Mouse (Mus musculus) limb, embryonic 12.5 days (tissue): ENCODE measurements around the gene Pfkfb4. TPM values are rescaled to one million over a fixed set of nuclear protein-coding genes. Genes with fewer than 3 reads are reported as not detected.
A peak's percentile ranks its signal among the peaks of the same experiment; 100 is the strongest.

Experiments used
- ATAC-seq: fragments of 200-750 bp; cut with Nextera tagmentation; 2 replicates; pipeline ENCODE4 v1.8.0; 2017; ENCODE audit warnings: low read depth, moderate TSS enrichment; ENCODE audit not compliant: insufficient number of reproducible peaks, insufficient read depth, low FRiP score, low TSS enrichment
- H3K27ac ChIP-seq: fragments of 300-500 bp; sonication (generic); 2 replicates; pipeline ENCODE4 v1.5.1; 2016; ENCODE audit warnings: mild to moderate bottlenecking, moderate library complexity
- H3K27me3 ChIP-seq: fragments of 300-500 bp; sonication (generic); 2 replicates; pipeline ENCODE4 v1.6.1; 2016; ENCODE audit warnings: mild to moderate bottlenecking, moderate library complexity
- H3K36me3 ChIP-seq: fragments of 300-500 bp; sonication (generic); 2 replicates; pipeline ENCODE4 v1.6.1; 2016; ENCODE audit warnings: mild to moderate bottlenecking, moderate library complexity
- H3K4me1 ChIP-seq: fragments of 300-500 bp; sonication (generic); replicated peaks from 2 replicates; pipeline ENCODE4 v1.6.1; 2016
- H3K4me2 ChIP-seq: fragments of 300-500 bp; sonication (generic); 2 replicates; pipeline ENCODE4 v1.6.1; 2016; ENCODE audit warnings: mild to moderate bottlenecking, moderate library complexity
- H3K4me3 ChIP-seq: fragments of 300-500 bp; sonication (generic); replicated peaks from 2 replicates; pipeline ENCODE4 v1.5.1; 2016; ENCODE audit warnings: mild to moderate bottlenecking
- H3K9ac ChIP-seq: fragments of 300-500 bp; sonication (generic); replicated peaks from 2 replicates; pipeline ENCODE4 v1.6.1; 2016; ENCODE audit warnings: mild to moderate bottlenecking, moderate library complexity
- H3K9me3 ChIP-seq: fragments of 300-500 bp; sonication (generic); 2 replicates; pipeline ENCODE4 v1.6.1; 2016; ENCODE audit warnings: mild to moderate bottlenecking, moderate library complexity
- WGBS: fragments of 180-500 bp; shearing (Covaris S2); methylation state at CpG from one replicate; pipeline ENCODE4 v1.1.7; 2016; 5-methylcytosine and 5-hydroxymethylcytosine counted together
- microRNA counts: library from miRNA; unstranded; fragments of <30 nt; microRNA quantifications from one replicate; lab custom pipeline; 2017
- microRNA-seq: library from miRNA; unstranded; fragments of <30 nt; microRNA quantifications from one replicate; pipeline ENCODE4, GENCODE M21; 2017
- polyA plus RNA-seq: library from polyadenylated mRNA; unstranded; fragments of >200 nt; fragmentation: Nextera tagmentation; extraction: Ambion mirVana; gene quantifications from 2 replicates; pipeline ENCODE4 v1.2.1, GENCODE M21; 2016

Gene Pfkfb4
- polyA plus RNA-seq, 1 experiment from 2014 or later: 13.4 TPM

- WGBS: 28% methylated on average over 15 of the region's 15 CpGs
- H3K36me3 ChIP-seq: peaks cover 80% of the 10 kb centered on the region
- H3K4me3 ChIP-seq: peak within 1 kb of the TSS; percentile 33
Measured at GRCm38 (mm10) chr9:109059136-109059903, 67.7 kb downstream of the Pfkfb4 start, which contains the start of gene Trex1. Gene Trex1, minus strand, starts transcription at chr9:109059734.

GRCm38 (mm10) chr9:109060184-109060897, 68.8 kb downstream of the Pfkfb4 start:
- Histone ChIP-seq H3K27ac (no peak overlapping the region), H3K27me3 (no peaks in the 10 kb centered on the region), H3K4me3 (no peak overlapping the region), H3K36me3 (peaks cover 90% of the 10 kb centered on the region), H3K4me1 (peaks cover 9% of the 10 kb centered on the region; the same call in 1 of the 2 replicates), H3K4me2 (no peak overlapping the region), H3K9me3 (no peaks in the 10 kb centered on the region), H3K9ac (no peak overlapping the region)
- WGBS: 90% methylated on average over 16 of the region's 16 CpGs
- ATAC-seq: no peak

More at GRCm38 (mm10) chr9:109059136-109059903, 67.7 kb downstream of the Pfkfb4 start, which contains the start of gene Trex1:
- ATAC-seq: peak; percentile 74
- H3K27ac ChIP-seq: peak within 1 kb of the TSS; percentile 80
- H3K4me2 ChIP-seq: peak within 1 kb of the TSS; percentile 52
- no peaks in the 10 kb centered on the region for H3K9me3 ChIP-seq
- H3K9ac ChIP-seq: peak within 1 kb of the TSS; percentile 60
- no peaks in the 10 kb centered on the region for H3K27me3 ChIP-seq
- H3K4me1 ChIP-seq: peaks cover 18% of the 10 kb centered on the region

- Histone ChIP-seq H3K27ac (no peak overlapping the region), H3K27me3 (no peaks in the 10 kb centered on the region), H3K4me1 (peaks cover 8% of the 10 kb centered on the region; the same call in 1 of the 2 replicates), H3K9ac (no peak overlapping the region), H3K9me3 (no peaks in the 10 kb centered on the region), H3K36me3 (peaks cover 91% of the 10 kb centered on the region), H3K4me2 (no peak overlapping the region), H3K4me3 (no peak overlapping the region)
- no peak for ATAC-seq
- 88% methylated on average over 5 of the region's 5 CpGs for WGBS
Measured at GRCm38 (mm10) chr9:109060898-109061295, 69.3 kb downstream of the Pfkfb4 start.

DNA sequence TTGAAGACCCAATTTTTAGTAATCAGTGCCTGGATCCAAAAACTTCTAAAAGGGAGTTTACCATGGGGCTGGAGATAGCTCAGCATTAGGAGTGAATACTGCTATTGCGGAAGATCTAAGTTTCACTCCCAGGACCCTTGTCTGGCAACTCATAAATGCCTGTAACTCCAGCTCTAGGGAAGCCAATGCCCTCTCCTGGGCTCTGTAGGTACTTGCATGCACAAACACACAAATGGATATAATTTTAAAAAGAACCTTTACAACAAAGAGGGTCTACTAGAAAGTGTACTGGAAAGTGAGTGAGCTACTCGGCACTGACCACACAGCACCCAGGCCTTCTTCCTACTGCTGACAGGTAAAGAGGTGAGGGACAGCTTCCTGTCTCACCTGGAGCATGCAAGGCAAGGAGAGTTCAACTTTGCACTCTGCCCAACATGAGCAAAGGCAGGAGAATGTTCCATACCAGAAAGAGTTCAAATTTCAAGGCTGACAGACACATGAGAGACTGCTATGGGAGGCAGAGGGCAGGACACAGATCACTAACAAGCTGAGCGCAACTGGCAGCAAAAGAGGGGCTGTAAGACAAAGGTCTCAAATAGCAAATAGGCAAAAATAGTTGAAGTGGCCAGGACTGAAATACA, 76.6 kb downstream of the Pfkfb4 start:
- peaks cover 10% of the 10 kb centered on the region for H3K4me1 ChIP-seq
- 90% methylated on average over 3 of the region's 3 CpGs for WGBS
- no peak overlapping the region for H3K4me2 ChIP-seq
- H3K9ac ChIP-seq: no peak overlapping the region
- no peak for ATAC-seq
- no peaks in the 10 kb centered on the region for H3K9me3 ChIP-seq
- H3K27me3 ChIP-seq: no peaks in the 10 kb centered on the region
- H3K4me3 ChIP-seq: no peak overlapping the region
- H3K27ac ChIP-seq: no peak overlapping the region
- H3K36me3 ChIP-seq: peaks cover 87% of the 10 kb centered on the region

GRCm38 (mm10) chr9:109073661-109074573, 82.3 kb downstream of the Pfkfb4 start, which contains the start of gene Atrip:
Gene Atrip, minus strand, starts transcription at chr9:109074124.
- Histone ChIP-seq H3K4me2 (peak within 1 kb of the TSS; percentile 85), H3K9ac (peak within 1 kb of the TSS; percentile 88), H3K9me3 (no peaks in the 10 kb centered on the region), H3K27me3 (no peaks in the 10 kb centered on the region), H3K4me1 (peaks cover 20% of the 10 kb centered on the region), H3K36me3 (peaks cover 37% of the 10 kb centered on the region), H3K27ac (peak within 1 kb of the TSS; percentile 66), H3K4me3 (peak within 1 kb of the TSS; percentile 84)
- peak; percentile 97 for ATAC-seq
- WGBS: under 1% methylated on average over 57 of the region's 57 CpGs

GRCm38 (mm10) chr9:109080516-109080915, 88.9 kb downstream of the Pfkfb4 start:
- Histone ChIP-seq H3K27ac (no peak overlapping the region), H3K36me3 (peaks cover 27% of the 10 kb centered on the region), H3K9ac (no peak overlapping the region), H3K4me3 (no peak overlapping the region), H3K4me1 (peaks cover 22% of the 10 kb centered on the region), H3K9me3 (no peaks in the 10 kb centered on the region), H3K4me2 (no peak overlapping the region; the same call in 1 of the 2 replicates), H3K27me3 (no peaks in the 10 kb centered on the region)
- ATAC-seq: no peak
- 95% methylated on average over 3 of the region's 3 CpGs for WGBS

DNA sequence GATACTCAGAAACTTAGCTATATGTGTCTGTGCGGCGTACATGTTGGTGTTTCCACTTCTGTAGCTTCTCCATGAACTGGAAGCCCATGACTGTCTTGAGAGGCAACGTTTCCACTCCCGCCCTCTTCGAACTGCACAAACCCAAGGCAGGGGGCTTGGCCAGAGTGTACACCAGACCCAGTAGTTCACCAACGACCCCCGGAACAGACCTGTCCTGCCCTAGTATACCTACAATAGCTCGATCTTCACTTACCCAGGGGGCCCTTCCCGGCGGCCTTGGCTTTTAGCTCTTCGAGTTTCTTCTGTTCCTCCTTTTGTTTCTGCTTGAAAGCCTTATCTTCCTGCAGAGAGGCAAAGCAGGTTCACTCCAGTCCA, 90.2 kb downstream of the Pfkfb4 start:
- Histone ChIP-seq H3K27me3 (no peaks in the 10 kb centered on the region), H3K9ac (peak overlapping the region; percentile 84), H3K4me3 (peak overlapping the region; percentile 81), H3K27ac (peak overlapping the region; percentile 81), H3K4me2 (peak overlapping the region; percentile 86), H3K4me1 (peaks cover 22% of the 10 kb centered on the region), H3K36me3 (peaks cover 27% of the 10 kb centered on the region), H3K9me3 (no peaks in the 10 kb centered on the region)
- whole genome bisulfite sequencing: 7% methylated on average over 11 of the region's 11 CpGs
- no peak; the same call in 1 of the 2 replicates for ATAC-seq

MicroRNAs within 50 kb of the gene (microRNA counts, 519-probe panel; counts per million panel counts)
- not detected for microRNA mmu-miR-711 (lab: Ali Mortazavi, UCI)

Small RNA genes within 50 kb of the gene (microRNA-seq; reads per million reads assigned to microRNA genes)
- gene Mir711: not detected

Other genes with a start within 250 kb of the Pfkfb4 start
- 144 and 146 TPM in 2 replicates for gene Ip6k2, start 208.0 kb upstream of the Pfkfb4 start, polyA plus RNA-seq
- gene Nckipsd, start 183.4 kb upstream of the Pfkfb4 start, polyA plus RNA-seq: 19.3 and 21.6 TPM in 2 replicates
- 0.14 and 0.30 TPM in 2 replicates for gene Celsr3, start 165.5 kb upstream of the Pfkfb4 start, polyA plus RNA-seq
- 16.3 and 20.1 TPM in 2 replicates for gene Slc26a6, start 138.5 kb upstream of the Pfkfb4 start, polyA plus RNA-seq
- gene Tmem89, start 77.2 kb upstream of the Pfkfb4 start, polyA plus RNA-seq: not detected in 2 replicates
- gene Uqcrc1, start 55.1 kb upstream of the Pfkfb4 start, polyA plus RNA-seq: 439 and 444 TPM in 2 replicates
- gene Col7a1, start 38.2 kb upstream of the Pfkfb4 start, polyA plus RNA-seq: 8.0 TPM in 2 replicates
- 0.37 TPM in 1 of 2 replicates, not detected in the other for gene Ucn2, start 5.8 kb upstream of the Pfkfb4 start, polyA plus RNA-seq
- gene Shisa5, start 46.8 kb downstream of the Pfkfb4 start, polyA plus RNA-seq: 49.1 and 55.2 TPM in 2 replicates
- 7.1 and 7.5 TPM in 2 replicates for gene Trex1, start 68.0 kb downstream of the Pfkfb4 start, polyA plus RNA-seq
- gene Atrip, start 82.3 kb downstream of the Pfkfb4 start, polyA plus RNA-seq: 31.6 and 33.4 TPM in 2 replicates
- 12.8 and 13.9 TPM in 2 replicates for gene Ccdc51, start 90.7 kb downstream of the Pfkfb4 start, polyA plus RNA-seq
- 840 and 867 TPM in 2 replicates for gene Tma7, start 90.8 kb downstream of the Pfkfb4 start, polyA plus RNA-seq
- 22.2 and 25.7 TPM in 2 replicates for gene Plxnb1, start 103.6 kb downstream of the Pfkfb4 start, polyA plus RNA-seq
- not detected in 2 replicates for gene Fbxw21, start 170.3 kb downstream of the Pfkfb4 start, polyA plus RNA-seq
- not detected in 2 replicates for gene Fbxw13, start 204.2 kb downstream of the Pfkfb4 start, polyA plus RNA-seq
- not detected in 2 replicates for gene Fbxw20, start 243.0 kb downstream of the Pfkfb4 start, polyA plus RNA-seq